Mouse (Mus musculus): Measurements from ENCODE around the gene Dmgdh. TPM values are rescaled to one million over a fixed set of nuclear protein-coding genes. Genes with fewer than 3 reads are reported as not detected.

The Dmgdh gene
- not detected for total RNA-seq (2023)

DNA sequence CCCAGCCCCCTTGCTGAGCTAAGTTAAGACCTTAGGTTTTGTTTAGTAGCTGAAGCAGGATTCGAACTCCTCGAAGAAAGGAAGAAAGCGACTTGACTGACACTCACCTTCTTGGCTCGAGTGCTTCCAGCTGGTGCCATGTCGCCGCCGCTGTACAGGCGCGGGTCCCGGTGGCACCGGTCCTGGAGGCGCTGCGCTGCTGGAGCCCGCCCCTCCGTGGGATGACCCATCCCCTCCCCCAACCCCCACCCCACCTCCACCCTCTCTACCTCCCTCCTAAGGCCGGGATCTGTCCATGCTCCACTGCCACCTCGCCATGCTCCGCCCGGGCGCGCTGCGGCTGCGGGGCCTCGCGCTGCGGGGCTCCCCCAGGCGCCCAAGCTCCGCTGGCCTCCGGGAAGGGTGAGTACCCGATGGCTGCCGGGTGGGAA lies at the start of gene Dmgdh, which contains the start of gene Bhmt2:
Gene Dmgdh, plus strand, starts transcription at position 303 of the 431 bp plus-strand sequence.
Gene Bhmt2, minus strand, starts transcription at position 172 of the 431 bp plus-strand sequence.

DNA sequence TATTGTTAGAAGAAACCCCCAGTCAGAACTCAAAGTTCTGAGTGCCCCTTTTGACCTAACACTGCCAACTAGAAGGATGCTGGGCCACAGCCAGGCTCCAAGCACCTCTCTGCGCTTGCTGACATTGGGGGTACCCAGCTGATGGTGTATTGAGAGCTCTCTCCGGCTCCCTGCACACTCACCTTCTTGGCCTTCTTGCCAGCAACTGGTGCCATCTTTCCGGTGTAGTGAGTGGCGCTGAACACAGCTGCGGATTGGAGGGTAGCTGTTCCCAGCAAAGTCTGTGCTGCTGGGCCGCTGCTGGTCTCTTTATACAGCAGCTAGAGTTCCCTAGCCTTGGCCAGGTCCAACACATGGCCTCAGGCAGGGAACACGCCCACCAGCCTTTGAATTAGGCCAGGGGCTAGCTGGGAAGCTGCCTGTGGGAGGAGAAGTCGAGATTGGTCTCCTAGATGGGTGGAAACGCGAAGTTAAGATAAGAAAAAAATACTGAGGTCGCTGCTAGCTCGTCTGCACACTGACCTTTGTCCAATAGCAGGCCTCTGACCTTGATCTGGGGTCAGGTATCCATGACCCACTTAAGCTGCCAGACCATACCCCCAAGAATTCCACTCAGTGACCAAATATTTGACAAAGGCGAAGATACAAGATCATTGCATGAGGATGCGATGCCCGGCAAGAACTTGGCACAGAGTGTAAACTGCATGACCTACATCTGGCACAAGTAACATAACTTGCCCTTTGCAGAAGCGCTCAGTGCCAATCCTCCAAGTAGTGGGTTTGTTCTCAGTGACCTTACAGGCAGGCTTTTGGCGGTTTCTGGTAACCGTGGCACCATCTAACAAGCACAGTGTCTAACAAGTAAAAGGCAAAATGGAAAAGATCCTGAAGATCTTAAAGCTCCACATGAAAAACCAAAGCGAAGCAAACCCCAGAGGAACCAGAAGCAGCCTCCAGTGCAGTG lies 36.7 kb upstream of the Dmgdh start, which contains the start of gene Bhmt:
Gene Bhmt, minus strand, starts transcription at position 680 of the 964 bp plus-strand sequence.

DNA sequence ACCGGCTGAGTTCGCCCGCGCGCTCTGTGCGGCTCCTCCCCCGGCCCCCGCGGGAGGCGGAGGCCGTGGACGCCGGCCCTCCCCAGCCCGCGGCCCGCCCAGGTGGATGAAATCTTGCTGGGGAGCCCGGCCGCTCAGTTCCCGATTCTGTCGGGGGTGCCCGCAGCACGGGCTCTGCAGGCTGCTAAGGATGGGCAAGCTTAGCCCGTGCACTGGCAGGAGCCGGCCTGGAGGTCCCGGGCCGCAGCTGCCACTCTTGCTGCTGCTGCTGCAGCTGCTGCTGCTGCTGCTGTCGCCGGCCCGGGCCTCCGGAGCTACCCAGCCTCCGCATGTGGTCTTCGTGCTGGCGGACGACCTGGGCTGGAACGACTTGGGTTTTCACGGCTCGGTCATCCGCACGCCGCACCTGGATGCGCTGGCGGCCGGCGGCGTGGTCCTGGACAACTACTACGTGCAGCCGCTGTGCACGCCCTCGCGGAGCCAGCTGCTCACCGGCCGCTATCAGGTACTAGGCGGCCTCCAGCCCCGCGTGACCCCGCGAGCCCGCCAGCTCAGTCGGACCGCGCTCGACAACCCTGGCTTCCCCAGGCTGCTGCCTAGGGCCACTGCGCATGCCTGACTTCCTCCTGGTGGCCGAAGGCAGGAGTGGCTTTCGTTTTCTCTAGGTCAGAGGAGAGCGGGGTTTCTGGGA lies 97.5 kb downstream of the Dmgdh start, which contains the start of gene Arsb:
Gene Arsb, plus strand, starts transcription at position 43 of the 691 bp plus-strand sequence.

Other genes starting within 250 kb of the Dmgdh start
- gene Jmy, start 174.6 kb upstream of the Dmgdh start, total RNA-seq (2023), result 10 to 100 TPM in 1 of 2 experiments, 1 to 10 TPM in 1; 9.9 to 11.3 TPM
- not detected for gene Bhmt, start 36.5 kb upstream of the Dmgdh start, total RNA-seq (2023)
- not detected for gene Bhmt2, start 131 bp upstream of the Dmgdh start, total RNA-seq (2023)
- 10 to 100 TPM; 46.9 to 47.7 TPM for gene Arsb, start 97.2 kb downstream of the Dmgdh start, total RNA-seq (2023)